In the genomic region with DNA sequence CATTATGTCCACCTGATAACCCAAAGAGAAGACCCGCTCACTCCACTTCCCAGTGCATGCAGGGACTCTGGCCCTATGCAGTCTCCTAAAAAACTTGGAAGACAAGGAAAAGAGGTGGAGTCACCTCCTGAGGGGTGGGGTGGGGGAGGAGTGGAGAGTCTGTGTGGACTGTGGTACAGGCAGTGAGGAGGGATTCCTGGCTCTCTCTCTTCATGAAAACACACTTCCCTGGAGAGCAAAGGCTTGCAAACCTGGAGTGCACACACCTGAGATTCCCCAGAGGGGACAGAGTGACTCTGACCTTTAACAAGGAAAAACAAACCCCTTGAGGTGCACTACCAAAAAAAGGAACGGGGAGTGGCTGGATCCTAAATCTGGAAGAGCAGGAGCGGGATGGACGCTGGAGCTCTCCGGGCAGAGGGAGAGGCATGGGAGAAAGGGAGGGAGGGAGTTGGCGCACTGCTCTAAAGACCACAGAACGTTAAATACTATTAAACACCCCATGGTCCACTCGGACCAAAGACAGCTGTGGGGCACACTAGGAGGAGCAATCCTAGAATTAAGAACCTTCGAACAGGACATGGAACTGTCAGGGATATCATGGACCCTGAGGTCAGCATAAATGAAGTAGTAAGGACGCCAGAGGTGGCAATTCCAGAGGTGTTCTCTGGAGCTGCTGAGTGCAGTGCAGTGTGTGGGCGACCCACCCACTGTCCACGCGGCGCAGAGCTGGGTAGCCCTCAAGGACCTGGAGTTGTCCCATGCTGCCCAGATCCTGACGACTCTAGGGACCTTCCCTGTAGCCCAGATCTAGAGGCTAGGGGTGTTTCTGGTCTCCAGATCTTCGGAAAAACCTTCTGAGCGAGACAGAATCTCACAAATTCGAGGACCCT, we compare ENCODE assay signal across 8 mouse cellular contexts. TPM values are rescaled to one million over a fixed set of nuclear protein-coding genes. Genes with fewer than 3 reads are reported as not detected.
DNase-seq lines count a peak whose midpoint lies in the region; ATAC-seq and TF ChIP-seq lines count a peak whose summit lies in the region.

No protein-coding gene starts in this region.

- no peak overlapping the region for H3K27ac ChIP-seq in kidney, embryonic 14.5 days (ENCODE audit: low read depth, low read length)
- no peak overlapping the region for H3K27ac ChIP-seq in cortical plate, adult 2 months (ENCODE audit: insufficient read depth, low read length)
- no peak overlapping the region for H3K27ac ChIP-seq in hindbrain, postnatal 0 days
- no peak overlapping the region for H3K27ac ChIP-seq in midbrain, embryonic 13.5 days

- peak overlapping the region; percentile 79 for H3K9ac ChIP-seq in kidney, embryonic 14.5 days (ENCODE audit: low read depth, low read length)
- H3K9ac ChIP-seq in hindbrain, postnatal 0 days (replicated peaks; ENCODE audit: low read length): peak overlapping the region; percentile 80; the same call in 1 of the 2 replicates
- H3K9ac ChIP-seq in midbrain, embryonic 13.5 days (replicated peaks): peak overlapping the region; percentile 94

- TF ChIP-seq CTCF in cortical plate, adult 2 months (IDR thresholded peaks at IDR 0.05; ENCODE audit: extremely low read depth, insufficient read depth, low read length): no peak
- no peak for TF ChIP-seq CTCF in hindbrain, postnatal 0 days (IDR thresholded peaks at IDR 0.05; ENCODE audit: low read depth)

- WGBS in kidney, embryonic 14.5 days: 4% methylated on average over 18 of the region's 18 CpGs
- 3% methylated on average over 18 of the region's 18 CpGs for WGBS in hindbrain, postnatal 0 days
- 6% methylated on average over 18 of the region's 18 CpGs for WGBS in midbrain, embryonic 13.5 days

- H3K9me3 ChIP-seq in kidney, embryonic 14.5 days (ENCODE audit: control insufficient read depth, low read length): no peaks in the 10 kb centered on the region
- H3K9me3 ChIP-seq in hindbrain, postnatal 0 days (ENCODE audit: low read length): no peaks in the 10 kb centered on the region
- no peaks in the 10 kb centered on the region for H3K9me3 ChIP-seq in midbrain, embryonic 13.5 days

- no peak for DNase-seq in kidney, postnatal 14 days
- no peak for DNase-seq in hindbrain, postnatal 0 days (ENCODE audit: low spot score)
- DNase-seq in adrenal gland, adult 8-10 months: no peak
- no peak for DNase-seq in thymus, postnatal 36 days
- no peak for DNase-seq in thymus, postnatal 10 days (ENCODE audit: low spot score in 2 of 2)

- H3K36me3 ChIP-seq in kidney, embryonic 14.5 days (ENCODE audit: control insufficient read depth, insufficient read depth, low read length): no peaks in the 10 kb centered on the region
- H3K36me3 ChIP-seq in hindbrain, postnatal 0 days (ENCODE audit: insufficient read depth, low read length): no peaks in the 10 kb centered on the region
- H3K36me3 ChIP-seq in midbrain, embryonic 13.5 days: no peaks in the 10 kb centered on the region

- peaks cover 19% of the 10 kb centered on the region; the same call in 1 of the 2 replicates for H3K4me1 ChIP-seq in kidney, embryonic 14.5 days (ENCODE audit: control insufficient read depth, insufficient read depth, low read length)
- H3K4me1 ChIP-seq in cortical plate, adult 2 months (ENCODE audit: control insufficient read depth, insufficient read depth, low read length): 0 out of 2 replicates have a peak, but pooled peaks cover 2% of the 10 kb centered on the region
- H3K4me1 ChIP-seq in hindbrain, postnatal 0 days (ENCODE audit: insufficient read depth, low read length): peaks cover 28% of the 10 kb centered on the region
- H3K4me1 ChIP-seq in midbrain, embryonic 13.5 days (replicated peaks): peaks cover 67% of the 10 kb centered on the region

- peaks cover 2% of the 10 kb centered on the region; the same call in 1 of the 2 replicates for H3K27me3 ChIP-seq in kidney, embryonic 14.5 days (ENCODE audit: control insufficient read depth, insufficient read depth, low read length)
- H3K27me3 ChIP-seq in hindbrain, postnatal 0 days (ENCODE audit: insufficient read depth, low read length): no peaks in the 10 kb centered on the region
- peaks cover 22% of the 10 kb centered on the region for H3K27me3 ChIP-seq in midbrain, embryonic 13.5 days

- no peak; the same call in 1 of the 2 replicates for ATAC-seq in kidney, embryonic 14.5 days (ENCODE audit: low FRiP score, low TSS enrichment)
- no peak for ATAC-seq in hindbrain, postnatal 0 days
- ATAC-seq in midbrain, embryonic 13.5 days: no peak

- TF ChIP-seq POLR2A in cortical plate, adult 2 months (IDR thresholded peaks at IDR 0.05; ENCODE audit: extremely low read depth, insufficient read depth, low read length): no peak

- peak overlapping the region; percentile 100 for H3K4me2 ChIP-seq in kidney, embryonic 14.5 days (replicated peaks; ENCODE audit: low read depth, low read length)
- peak overlapping the region; percentile 100 for H3K4me2 ChIP-seq in hindbrain, postnatal 0 days (ENCODE audit: low read depth, low read length)
- peak overlapping the region; percentile 93 for H3K4me2 ChIP-seq in midbrain, embryonic 13.5 days (replicated peaks)

- H3K4me3 ChIP-seq in kidney, embryonic 14.5 days (ENCODE audit: low read length): peak overlapping the region; percentile 75
- peak overlapping the region; percentile 69 for H3K4me3 ChIP-seq in cortical plate, adult 2 months (ENCODE audit: insufficient read depth, low read length)
- H3K4me3 ChIP-seq in hindbrain, postnatal 0 days (ENCODE audit: low read length): peak overlapping the region; percentile 75
- peak overlapping the region; percentile 81 for H3K4me3 ChIP-seq in midbrain, embryonic 13.5 days (replicated peaks)

RNA-seq across cellular contexts. Expression of gene Sorcs2, which starts 1.2 kb away (rescaled TPM):
- polyA plus RNA-seq in kidney, embryonic 14.5 days (2014; fragmentation: Nextera tagmentation; extraction: Ambion mirVana): 7.1 and 10.3 TPM in 2 replicates
- polyA plus RNA-seq in cortical plate, adult 2 months (2012; rRNA removed): 21.4 and 21.8 TPM in 2 replicates
- 47.8 and 50.3 TPM in 2 replicates for total RNA-seq in hindbrain, postnatal 0 days (2014; rRNA removed)
- polyA plus RNA-seq in hindbrain, postnatal 0 days (2015; fragmentation: Nextera tagmentation; extraction: Ambion mirVana): 11.5 and 12.4 TPM in 2 replicates
- 16.3 and 17.4 TPM in 2 replicates for polyA plus RNA-seq in midbrain, embryonic 13.5 days (2015; fragmentation: Nextera tagmentation; extraction: Ambion mirVana)
- total RNA-seq in adrenal gland, adult 8-10 months (2022): 10 to 100 TPM in 3 of 4 experiments, 1 to 10 TPM in 1; 7.9 to 18.3 (median 12.5) TPM
